In the genomic region with DNA sequence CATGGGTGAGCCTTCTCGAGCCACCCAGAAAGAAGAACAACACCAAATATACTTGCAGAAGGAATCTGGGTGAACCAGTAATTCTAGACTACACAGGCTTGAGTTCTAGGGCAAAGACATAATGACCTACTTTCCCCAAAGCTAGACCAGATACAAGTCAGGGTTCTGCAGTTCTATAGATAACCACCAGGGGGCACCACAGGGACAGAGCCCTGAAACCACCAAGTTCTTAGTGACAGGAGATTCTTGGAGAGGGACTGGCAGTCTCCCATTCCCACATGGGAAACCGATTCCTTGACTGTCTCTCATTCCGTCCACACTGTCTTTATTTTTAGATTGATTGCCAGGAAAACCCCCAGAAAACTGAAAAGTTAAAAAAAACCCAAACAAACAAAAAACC, we compare ENCODE assay signal across 9 mouse cellular contexts. TPM values are rescaled to one million over a fixed set of nuclear protein-coding genes. Genes with fewer than 3 reads are reported as not detected.
DNase-seq lines count a peak whose midpoint lies in the region; ATAC-seq and TF ChIP-seq lines count a peak whose summit lies in the region.
"Had no signal": no experiment of that assay in that cellular context is flagged by ENCODE, and none has a peak within 500 bp of the region (broad histone marks: within the 10 kb centered on the region; RNA-seq: fewer than 3 reads in every experiment).

No protein-coding gene starts in this region.

- H3K27me3 ChIP-seq in intestine, postnatal 0 days (replicated peaks; ENCODE audit: control insufficient read depth, insufficient read depth, low read length), result no peaks in the 10 kb centered on the region
- no peaks in the 10 kb centered on the region for H3K27me3 ChIP-seq in intestine, embryonic 15.5 days (replicated peaks)
- no peaks in the 10 kb centered on the region for H3K27me3 ChIP-seq in forebrain, embryonic 13.5 days
- H3K27me3 ChIP-seq in hindbrain, embryonic 15.5 days, result no peaks in the 10 kb centered on the region

- H3K9ac ChIP-seq in intestine, postnatal 0 days (ENCODE audit: low read depth, low read length), result no peak overlapping the region
- no peak overlapping the region for H3K9ac ChIP-seq in intestine, embryonic 15.5 days
- H3K9ac ChIP-seq in forebrain, embryonic 13.5 days, result no peak overlapping the region
- H3K9ac ChIP-seq in hindbrain, embryonic 15.5 days, result no peak overlapping the region

- H3K4me3 ChIP-seq in intestine, postnatal 0 days (ENCODE audit: low read depth, low read length), result no peak overlapping the region
- H3K4me3 ChIP-seq in intestine, embryonic 15.5 days (replicated peaks), result no peak overlapping the region
- no peak overlapping the region for H3K4me3 ChIP-seq in forebrain, embryonic 13.5 days
- no peak overlapping the region for H3K4me3 ChIP-seq in hindbrain, embryonic 15.5 days

- 13% methylated on average over 3 of the region's 3 CpGs for WGBS in intestine, postnatal 0 days
- WGBS in intestine, embryonic 15.5 days, result 17% methylated on average over 3 of the region's 3 CpGs
- WGBS in forebrain, embryonic 13.5 days, result 11% methylated on average over 3 of the region's 3 CpGs
- WGBS in hindbrain, embryonic 15.5 days, result 18% methylated on average over 3 of the region's 3 CpGs

- H3K27ac ChIP-seq in intestine, postnatal 0 days (ENCODE audit: low read depth, low read length), result no peak overlapping the region
- no peak overlapping the region for H3K27ac ChIP-seq in intestine, embryonic 15.5 days
- no peak overlapping the region for H3K27ac ChIP-seq in forebrain, embryonic 13.5 days
- H3K27ac ChIP-seq in hindbrain, embryonic 15.5 days (replicated peaks), result no peak overlapping the region

- no peak for ATAC-seq in intestine, postnatal 0 days
- ATAC-seq in intestine, embryonic 15.5 days, result no peak
- ATAC-seq in forebrain, embryonic 13.5 days, result peak; percentile 16; the same call in 1 of the 2 replicates
- ATAC-seq in hindbrain, embryonic 15.5 days (ENCODE audit: low FRiP score, low read depth), result 0 out of 2 replicates have a peak, but pooled peaks have one; percentile 50

- H3K4me2 ChIP-seq in intestine, postnatal 0 days (replicated peaks; ENCODE audit: low read depth), result no peak overlapping the region
- no peak overlapping the region for H3K4me2 ChIP-seq in intestine, embryonic 15.5 days (replicated peaks)
- H3K4me2 ChIP-seq in forebrain, embryonic 13.5 days, result no peak overlapping the region
- H3K4me2 ChIP-seq in hindbrain, embryonic 15.5 days, result no peak overlapping the region

- peak; percentile 95 for TF ChIP-seq CTCF in intestine, postnatal 0 days (IDR thresholded peaks at IDR 0.05; ENCODE audit: low read depth)

- intact Hi-C loops in left cerebral cortex, postnatal 10 days (cut with DNase I), result loop anchor here (2.0 to 5.0 kb wide), 2 partner anchors 113 to 138 kb away; no protein-coding TSS in a partner anchor

- no peaks in the 10 kb centered on the region for H3K4me1 ChIP-seq in intestine, postnatal 0 days (replicated peaks; ENCODE audit: control insufficient read depth, insufficient read depth, low read length)
- no peaks in the 10 kb centered on the region for H3K4me1 ChIP-seq in intestine, embryonic 15.5 days (replicated peaks)
- H3K4me1 ChIP-seq in forebrain, embryonic 13.5 days, result no peaks in the 10 kb centered on the region
- H3K4me1 ChIP-seq in hindbrain, embryonic 15.5 days (replicated peaks), result no peaks in the 10 kb centered on the region

- peak; percentile 77 for DNase-seq in c-Kit-positive CD71-negative TER-119-negative erythroid progenitor cells, embryonic 14.5 days (ENCODE audit: low read depth)
- peak; percentile 80 to 82 for DNase-seq in left cerebral cortex, postnatal 10 days (ENCODE audit: extremely low spot score in 1 of 2, low spot score in 2 of 2)
- peak; percentile 64 to 77 for DNase-seq in natural killer cell, adult 2 months (ENCODE audit: low spot score in 2 of 2)
- DNase-seq in telencephalon, adult 2 months (ENCODE audit: low read depth, low spot score), result peak; percentile 70

- no peaks in the 10 kb centered on the region for H3K9me3 ChIP-seq in intestine, postnatal 0 days (ENCODE audit: control insufficient read depth)
- no peaks in the 10 kb centered on the region for H3K9me3 ChIP-seq in intestine, embryonic 15.5 days
- H3K9me3 ChIP-seq in forebrain, embryonic 13.5 days (replicated peaks), result no peaks in the 10 kb centered on the region
- no peaks in the 10 kb centered on the region for H3K9me3 ChIP-seq in hindbrain, embryonic 15.5 days

- H3K36me3 ChIP-seq in intestine, postnatal 0 days (ENCODE audit: control insufficient read depth, insufficient read depth), result no peaks in the 10 kb centered on the region; the same call in 1 of the 2 replicates
- no peaks in the 10 kb centered on the region for H3K36me3 ChIP-seq in intestine, embryonic 15.5 days
- peaks cover 5% of the 10 kb centered on the region; the same call in 1 of the 2 replicates for H3K36me3 ChIP-seq in forebrain, embryonic 13.5 days (ENCODE audit: poor library complexity, severe bottlenecking)
- peaks cover 7% of the 10 kb centered on the region; the same call in 1 of the 2 replicates for H3K36me3 ChIP-seq in hindbrain, embryonic 15.5 days

RNA-seq across cellular contexts. Expression of a gene that starts 40.2 kb away (rescaled TPM):
- 0.07 TPM in 1 of 2 replicates, not detected in the other for polyA plus RNA-seq in intestine, postnatal 0 days (2015; fragmentation: Nextera tagmentation; extraction: Ambion mirVana)
- polyA plus RNA-seq in intestine, embryonic 15.5 days (2015; fragmentation: Nextera tagmentation; extraction: Ambion mirVana), result 0.11 and 0.31 TPM in 2 replicates
- not detected in 2 replicates for polyA plus RNA-seq in forebrain, embryonic 13.5 days (2015; fragmentation: Nextera tagmentation; extraction: Ambion mirVana)
- polyA plus RNA-seq in hindbrain, embryonic 15.5 days (2015; fragmentation: Nextera tagmentation; extraction: Ambion mirVana), result 0.14 and 0.27 TPM in 2 replicates
- under 1 TPM in 1 of 2 experiments, not detected in 1; 0.10 TPM for total RNA-seq in left cerebral cortex, postnatal 10 days (2021)
- polyA plus RNA-seq: stomach, embryonic 14.5 days had no signal

Comparison
In these comparisons a context has a peak if more than half of its experiments do, and no peak if none do; other contexts are left out.
1. ATAC-seq: peak in forebrain, embryonic 13.5 days (single experiment) and hindbrain, embryonic 15.5 days (single experiment); none in intestine, postnatal 0 days (single experiment) and intestine, embryonic 15.5 days (single experiment).
2. Peak in every context shown above with its lines, with median percentiles within 50 percentile points of each other: DNase-seq.